Mouse (Mus musculus) stomach, postnatal 0 days (tissue): ENCODE measurements around the gene Tmem202.

Source experiments
- CTCF ChIP-seq: IDR thresholded peaks from 2 replicates; pipeline ENCODE4 v1.5.1; 2016; ENCODE audit warnings: antibody characterized with exemption, low read depth, mild to moderate bottlenecking, moderate library complexity
- EP300 ChIP-seq: optimal IDR thresholded peaks from 2 replicates; pipeline ENCODE3; 2016; ENCODE audit warnings: antibody characterized with exemption

GRCm38 (mm10) chr9:59515069-59515468 lies 24.6 kb downstream of the Tmem202 start:
- no peak for TF ChIP-seq CTCF
- TF ChIP-seq EP300 = no peak
